Mouse (Mus musculus) spleen, postnatal 10 days (tissue): ENCODE results near the gene Rsl24d1.
"Not testable (repeated sequence)": the region's sequence is repeated elsewhere in the genome, so short reads cannot be mapped to it uniquely, and the experiment has no call there.

ENCODE experiments used
- DNase-seq, 2 experiments: peaks; one replicate each; pipeline ENCODE4 v3.0.0; 2021 to 2022; ENCODE audit warnings: low spot score in 2 of 2

Gene Rsl24d1

DNA sequence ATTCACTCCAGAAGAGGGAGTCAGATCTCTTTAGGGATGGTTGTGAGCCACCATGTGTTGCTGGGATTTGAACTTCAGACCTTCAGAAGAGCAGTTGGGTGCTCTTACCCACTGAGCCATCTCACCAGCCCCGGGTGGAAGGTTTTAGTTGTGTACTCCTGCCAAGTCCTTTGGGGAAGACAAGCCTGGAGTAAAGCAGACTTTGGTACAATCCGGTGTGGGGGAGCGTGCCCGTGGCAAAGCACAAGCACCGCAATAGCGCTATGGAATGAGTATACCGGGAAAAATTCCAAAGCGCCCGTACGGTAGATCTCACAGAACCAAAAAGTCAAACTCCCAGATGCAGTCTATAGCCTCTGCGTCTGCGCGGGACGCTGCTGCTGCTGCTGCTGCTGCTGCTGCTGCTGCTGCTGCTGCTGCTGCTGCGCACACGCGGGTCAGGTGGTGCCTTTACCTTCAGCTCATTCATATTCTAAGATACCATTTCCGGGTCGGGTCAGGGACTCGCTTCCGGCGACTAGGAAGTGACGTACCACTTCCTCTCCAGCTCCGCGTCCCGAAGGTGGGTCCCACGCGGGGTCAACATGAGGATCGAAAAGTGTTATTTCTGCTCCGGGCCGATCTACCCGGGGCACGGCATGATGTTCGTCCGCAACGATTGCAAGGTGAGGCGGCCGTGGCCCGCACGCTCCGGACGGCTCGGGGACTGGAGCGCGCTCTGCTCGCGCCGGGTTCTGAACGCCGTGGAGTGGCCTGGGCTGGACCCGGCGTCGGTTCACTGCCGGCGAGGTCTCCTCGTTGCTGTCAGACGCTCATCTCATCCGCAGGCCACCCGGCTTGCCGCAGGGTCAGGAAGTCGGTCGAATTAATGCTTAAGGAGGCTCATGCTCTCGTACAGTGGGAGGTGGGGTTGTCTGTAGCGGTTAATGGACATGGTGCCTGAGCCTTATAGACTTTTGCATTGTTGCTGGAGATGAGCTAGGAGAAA, at the start of gene Rsl24d1:
TSS of gene Rsl24d1 (plus strand) at position 508 of the 988 bp plus-strand sequence.
- peak; percentile 58 to 82 for DNase-seq

DNA sequence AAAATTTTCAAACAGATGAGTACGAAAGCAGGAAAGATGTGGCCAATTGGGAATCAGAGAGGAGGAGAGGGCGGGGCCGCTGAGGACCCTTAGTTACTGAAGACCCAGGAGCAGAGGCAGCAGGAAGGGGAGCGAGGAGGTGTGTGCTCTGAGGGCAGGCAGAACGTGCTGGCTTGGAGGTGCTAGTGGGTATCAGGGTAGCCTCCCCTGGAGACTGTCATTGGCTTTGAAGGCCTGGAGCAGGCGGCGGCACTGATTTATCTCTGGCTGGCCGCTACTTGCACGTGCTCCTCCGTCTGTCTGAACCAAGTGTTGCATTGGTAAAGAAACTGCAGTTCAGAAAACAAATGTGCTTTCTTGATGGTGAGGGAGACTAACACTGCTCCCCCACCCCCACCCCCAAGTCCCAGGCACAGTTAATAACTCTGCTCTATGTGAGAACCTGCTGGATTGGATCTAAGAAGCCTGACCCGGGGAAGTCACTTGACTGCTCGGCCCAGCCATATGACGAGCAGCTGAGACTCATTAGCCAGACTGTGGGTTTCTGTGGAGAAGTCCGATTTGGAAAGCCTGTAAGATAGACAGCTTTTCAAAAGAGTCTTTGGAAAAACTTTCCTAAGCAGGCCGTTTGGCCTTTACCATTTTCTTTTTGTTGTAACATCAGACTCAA, 49.5 kb upstream of the Rsl24d1 start:
- no peak for DNase-seq

- DNase-seq = no peak
Observed at GRCm38 (mm10) chr9:73067086-73067485, 46.1 kb upstream of the Rsl24d1 start.

DNA sequence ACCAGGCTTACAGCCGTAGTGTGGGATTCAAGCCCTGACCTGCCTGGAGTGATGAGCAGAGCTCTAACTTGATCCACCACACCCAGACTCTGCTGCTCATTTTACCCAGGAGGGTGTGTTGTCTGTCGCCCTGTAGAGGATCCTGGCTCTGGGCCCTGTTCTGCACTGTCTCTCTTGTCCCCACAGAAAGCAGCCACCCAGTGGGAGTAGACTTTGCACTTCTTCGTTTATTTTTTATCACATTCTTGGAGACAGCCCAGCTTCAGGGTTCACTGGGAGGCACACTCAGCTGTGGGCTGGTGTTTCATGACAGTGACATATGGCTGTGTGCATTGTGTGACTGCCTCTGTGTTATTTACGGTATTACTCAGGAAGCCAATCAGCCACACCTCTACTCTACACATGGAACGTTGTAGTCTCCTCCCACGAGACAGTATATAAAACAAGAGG, 45.0 kb upstream of the Rsl24d1 start:
- no peak for DNase-seq

DNA sequence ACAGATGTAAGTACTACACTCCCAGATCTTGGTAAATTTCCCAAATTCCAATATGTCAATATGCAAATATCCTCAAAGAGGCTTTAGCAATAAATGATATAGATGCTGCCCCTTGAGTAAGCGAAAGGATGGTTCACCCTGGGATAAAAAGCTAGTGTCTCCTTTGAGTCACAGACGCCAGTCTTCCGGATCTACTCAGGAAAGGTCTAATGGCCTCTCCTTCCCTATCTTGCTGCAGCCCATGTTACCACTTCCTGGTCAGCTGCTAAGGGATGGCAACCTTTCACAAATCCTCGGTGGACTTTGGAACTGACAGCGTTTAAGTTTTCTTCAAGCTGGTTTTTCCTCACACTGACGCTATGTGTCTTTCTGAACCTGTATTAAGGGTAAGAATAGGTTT, 44.5 kb upstream of the Rsl24d1 start:
- no peak for DNase-seq

DNA sequence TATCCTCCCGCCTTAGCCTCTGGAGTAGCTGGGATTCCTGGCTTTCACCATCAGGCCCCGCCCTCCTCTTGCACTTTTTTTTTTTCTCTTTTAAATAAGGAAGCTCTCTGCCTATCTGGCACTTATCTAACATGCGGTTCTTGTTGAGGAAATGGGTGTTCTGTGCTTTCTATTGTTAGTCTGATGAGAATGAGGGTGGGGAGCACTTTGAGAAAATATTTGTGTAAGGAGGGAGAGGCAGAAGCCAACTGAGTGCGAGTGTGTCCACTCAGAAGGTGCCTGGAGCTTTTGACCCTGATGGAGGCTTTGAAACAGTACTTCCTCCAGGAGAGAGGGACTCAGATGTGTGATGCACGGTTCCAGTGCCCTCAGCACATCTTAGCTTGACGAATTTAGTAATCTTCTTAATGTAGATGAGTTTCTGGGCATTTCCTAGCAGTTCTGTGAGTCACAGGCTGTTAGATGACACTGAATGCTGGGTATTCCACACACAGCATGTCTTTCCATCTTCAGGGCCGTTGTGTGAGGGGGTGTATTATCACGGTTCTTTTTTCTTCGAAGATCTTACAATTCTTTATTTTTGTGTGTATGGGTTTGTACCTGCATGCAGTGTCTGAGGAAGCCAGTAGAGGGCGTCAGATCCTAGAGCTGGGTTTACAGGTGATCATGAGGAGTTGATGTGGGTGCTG, 42.1 kb upstream of the Rsl24d1 start:
- no peak for DNase-seq

- DNase-seq = no peak
Observed at GRCm38 (mm10) chr9:73072426-73072825, 40.8 kb upstream of the Rsl24d1 start.

DNA sequence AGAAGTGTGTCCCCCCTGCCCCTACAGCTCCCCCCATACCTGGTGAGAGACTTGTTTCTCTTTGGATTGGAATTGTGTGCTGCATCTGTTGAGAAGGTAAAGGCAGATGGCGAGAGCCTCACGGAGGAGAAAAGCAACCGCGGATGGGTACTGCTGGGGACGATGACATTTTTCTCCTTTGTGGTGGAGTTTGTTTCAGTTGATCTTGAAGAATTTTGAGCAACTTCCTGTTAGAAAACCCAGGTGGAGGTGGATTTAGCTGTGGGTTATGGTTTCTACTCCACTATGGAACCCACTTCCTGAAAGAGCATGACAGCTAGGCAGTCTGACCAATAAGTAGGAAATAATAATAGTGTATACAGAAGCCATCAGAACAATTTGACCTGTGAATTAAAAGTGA, 40.1 kb upstream of the Rsl24d1 start:
- DNase-seq = no peak

DNA sequence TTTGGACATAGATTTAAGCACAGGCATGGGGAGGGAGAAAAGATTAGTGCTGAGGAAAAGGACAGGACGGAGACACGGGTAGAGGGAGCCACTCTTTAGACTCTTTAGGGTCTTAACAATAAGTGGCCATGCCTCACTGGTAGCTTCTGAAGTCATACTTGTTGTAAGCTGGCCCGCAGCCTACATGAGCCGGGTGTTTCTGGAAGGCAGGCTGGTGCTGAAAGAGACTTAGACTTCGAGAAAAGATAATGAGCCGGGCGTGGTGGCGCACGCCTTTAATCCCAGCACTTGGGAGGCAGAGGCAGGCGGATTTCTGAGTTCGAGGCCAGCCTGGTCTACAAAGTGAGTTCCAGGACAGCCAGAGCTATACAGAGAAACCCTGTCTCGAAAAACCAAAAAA, 33.9 kb upstream of the Rsl24d1 start:
- DNase-seq = not testable (repeated sequence)

GRCm38 (mm10) chr9:73079801-73080325, 33.4 kb upstream of the Rsl24d1 start:
- DNase-seq = no peak

- no peak for DNase-seq
Observed at GRCm38 (mm10) chr9:73082291-73083000, 30.8 kb upstream of the Rsl24d1 start.

GRCm38 (mm10) chr9:73083956-73084355, 29.3 kb upstream of the Rsl24d1 start:
- no peak for DNase-seq

DNA sequence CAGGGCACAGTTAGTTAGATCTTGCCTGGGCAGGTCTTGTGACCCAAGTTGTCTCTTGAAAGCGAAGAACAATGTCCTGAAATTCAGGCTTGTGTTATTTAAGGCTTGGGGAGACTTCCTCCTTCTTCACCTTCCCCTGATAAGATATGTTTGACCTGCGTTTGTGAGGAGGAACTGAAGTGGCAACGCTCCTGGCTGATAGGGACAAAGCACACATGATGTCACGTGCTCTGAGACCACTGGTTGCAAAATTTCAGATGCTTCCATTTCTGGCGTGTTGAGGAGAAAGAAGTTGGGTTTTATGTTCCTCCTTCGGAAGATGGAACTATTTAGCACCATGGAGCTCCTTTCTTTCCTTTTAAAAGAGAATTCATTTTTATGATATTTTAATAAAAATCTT, 27.4 kb upstream of the Rsl24d1 start:
- no peak for DNase-seq

- no peak for DNase-seq
Observed at GRCm38 (mm10) chr9:73087121-73087520, 26.1 kb upstream of the Rsl24d1 start.

GRCm38 (mm10) chr9:73087581-73087980, 25.6 kb upstream of the Rsl24d1 start:
- DNase-seq = no peak

- DNase-seq = peak in 1 of 2 experiments; percentile 51
Observed at GRCm38 (mm10) chr9:73089222-73089920, 23.9 kb upstream of the Rsl24d1 start.

- no peak for DNase-seq
Observed at GRCm38 (mm10) chr9:73090121-73090520, 23.1 kb upstream of the Rsl24d1 start.

- DNase-seq = no peak
Observed at GRCm38 (mm10) chr9:73091747-73092146, 21.5 kb upstream of the Rsl24d1 start.

- DNase-seq = no peak
Observed at GRCm38 (mm10) chr9:73094580-73094979, 18.6 kb upstream of the Rsl24d1 start.

DNA sequence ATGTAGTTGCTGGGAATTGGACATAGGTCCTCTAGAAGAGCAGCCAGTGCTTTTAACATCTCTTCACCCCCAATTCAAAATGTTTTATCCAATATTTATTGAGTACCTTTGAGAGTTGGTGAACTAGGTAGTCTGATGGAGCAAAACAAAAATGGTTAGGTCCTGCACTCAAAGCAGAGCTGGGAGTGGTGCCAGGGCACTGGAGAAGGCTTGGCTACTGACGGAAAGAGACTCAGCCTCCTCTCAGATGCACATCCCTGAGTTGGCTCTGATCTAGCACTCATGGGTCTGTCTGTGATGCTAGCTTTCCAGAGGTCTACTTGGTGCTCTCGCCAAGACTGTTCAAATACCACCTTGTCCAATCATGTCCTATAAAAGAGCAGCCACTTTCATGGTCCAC, 15.3 kb upstream of the Rsl24d1 start:
- DNase-seq = no peak

DNA sequence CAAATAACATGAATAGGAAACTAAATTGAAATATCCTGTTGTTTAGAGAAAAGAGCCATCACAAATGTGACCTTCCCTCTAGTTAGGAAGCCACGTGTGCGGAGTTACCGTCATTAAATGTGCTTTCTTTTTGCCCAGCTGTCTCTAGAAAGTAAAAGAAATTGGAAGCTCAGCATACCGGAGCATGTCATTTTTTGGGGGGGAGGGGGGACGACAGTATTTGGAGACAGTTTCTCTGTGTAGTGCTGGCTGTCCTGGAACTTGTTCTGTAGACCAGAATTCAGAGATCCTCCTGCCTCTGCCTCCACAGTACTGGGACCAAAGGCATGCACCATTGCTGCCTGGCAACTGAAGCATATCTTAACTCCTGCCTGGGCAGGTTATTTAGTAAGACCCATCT, 11.7 kb upstream of the Rsl24d1 start, which contains the start of gene Khdc3:
TSS of gene Khdc3 (plus strand) at position 301 of the 400 bp plus-strand sequence.
- DNase-seq = no peak
